Mouse (Mus musculus): Measurements from ENCODE around the gene Extl2.

DNA sequence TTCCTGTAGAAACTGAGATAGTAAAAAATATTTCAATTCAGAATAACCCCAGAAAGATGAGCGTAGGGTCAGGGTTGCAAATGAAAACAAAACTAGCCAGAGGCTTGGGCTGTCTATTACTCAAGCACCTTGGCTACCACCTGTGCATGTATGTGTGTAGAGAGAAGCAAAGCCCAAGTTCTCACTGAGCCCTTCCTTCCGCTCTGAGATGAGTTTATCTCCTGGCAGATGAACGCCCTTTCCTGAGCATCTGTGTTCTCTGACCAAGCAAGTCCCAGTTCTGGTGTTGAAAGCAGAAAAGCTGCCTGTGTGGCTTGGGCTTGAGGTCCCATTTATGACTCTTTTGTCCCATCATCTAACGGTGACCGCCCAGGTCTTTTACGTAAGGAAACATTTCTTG, 7.6 kb downstream of the Extl2 start:
- TF ChIP-seq CTCF (IDR thresholded peaks at IDR 0.05; ENCODE audit: extremely low read depth, insufficient read length, insufficient replicate concordance, low read depth, low read length) (no peak), POLR2A (IDR thresholded peaks at IDR 0.05; ENCODE audit: low read depth, low read length) (no peak)
